Mouse (Mus musculus) telencephalon, adult 2 months (tissue): ENCODE results near the gene Evi2.

Source experiments
- DNase-seq: peaks from one replicate; pipeline ENCODE4 v3.0.0-alpha.2; 2011; ENCODE audit warnings: low read depth, low spot score

Gene Evi2

GRCm38 (mm10) chr11:79530333-79530761, at the start of gene Evi2, which contains the start of gene Evi2a:
Gene Evi2, minus strand, starts transcription at chr11:79530589.
Gene Evi2a, minus strand, starts transcription at chr11:79530609.
- peak; percentile 62 for DNase-seq

- DNase-seq, result no peak
Measured at GRCm38 (mm10) chr11:79577741-79578140, 47.4 kb upstream of the Evi2 start.

- no peak for DNase-seq
Measured at GRCm38 (mm10) chr11:79575383-79576073, 45.1 kb upstream of the Evi2 start.

GRCm38 (mm10) chr11:79573836-79574235, 43.4 kb upstream of the Evi2 start:
- DNase-seq, result no peak

GRCm38 (mm10) chr11:79570319-79570718, 39.9 kb upstream of the Evi2 start:
- no peak for DNase-seq

- DNase-seq, result no peak
Measured at GRCm38 (mm10) chr11:79568197-79568911, 38.0 kb upstream of the Evi2 start.

GRCm38 (mm10) chr11:79566947-79567346, 36.6 kb upstream of the Evi2 start:
- DNase-seq, result no peak

GRCm38 (mm10) chr11:79563493-79563892, 33.1 kb upstream of the Evi2 start:
- no peak for DNase-seq

- no peak for DNase-seq
Measured at GRCm38 (mm10) chr11:79560536-79560935, 30.1 kb upstream of the Evi2 start.

- DNase-seq, result no peak
Measured at GRCm38 (mm10) chr11:79552622-79553021, 22.2 kb upstream of the Evi2 start.

- DNase-seq, result no peak
Measured at GRCm38 (mm10) chr11:79536293-79536692, 5.9 kb upstream of the Evi2 start.

GRCm38 (mm10) chr11:79535554-79535953, 5.2 kb upstream of the Evi2 start:
- no peak for DNase-seq

- DNase-seq, result no peak
Measured at GRCm38 (mm10) chr11:79533950-79534690, 3.7 kb upstream of the Evi2 start.

GRCm38 (mm10) chr11:79533311-79533710, 2.9 kb upstream of the Evi2 start:
- DNase-seq, result no peak

- no peak for DNase-seq
Measured at GRCm38 (mm10) chr11:79531485-79531884, 1.1 kb upstream of the Evi2 start.

GRCm38 (mm10) chr11:79530774-79531173, 385 bp upstream of the Evi2 start:
- DNase-seq, result no peak

GRCm38 (mm10) chr11:79529736-79530135, 653 bp downstream of the Evi2 start:
- no peak for DNase-seq

GRCm38 (mm10) chr11:79529226-79529625, 1.2 kb downstream of the Evi2 start:
- DNase-seq, result no peak

- no peak for DNase-seq
Measured at GRCm38 (mm10) chr11:79528601-79529000, 1.8 kb downstream of the Evi2 start.

- no peak for DNase-seq
Measured at GRCm38 (mm10) chr11:79527739-79528384, 2.5 kb downstream of the Evi2 start.

- no peak for DNase-seq
Measured at GRCm38 (mm10) chr11:79527015-79527738, 3.2 kb downstream of the Evi2 start.
